Mouse (Mus musculus) cerebellum, postnatal 14 days (tissue): Measurements from ENCODE around the gene Cdhr4.
A peak's percentile ranks its signal among the peaks of the same experiment; 100 is the strongest.

Experiments
- DNase-seq, 2 experiments: peaks; one replicate each; pipeline ENCODE4 v3.0.0; 2021; ENCODE audit warnings: mixed read lengths in 2 of 2

Cdhr4 gene

GRCm38 (mm10) chr9:107975399-107976386 lies 16.6 kb upstream of the Cdhr4 start, which contains the start of gene Uba7:
Gene Uba7 (plus strand): TSS chr9:107975505.
- DNase-seq: no peak

GRCm38 (mm10) chr9:107978815-107979214 lies 13.5 kb upstream of the Cdhr4 start:
- DNase-seq: no peak

DNA sequence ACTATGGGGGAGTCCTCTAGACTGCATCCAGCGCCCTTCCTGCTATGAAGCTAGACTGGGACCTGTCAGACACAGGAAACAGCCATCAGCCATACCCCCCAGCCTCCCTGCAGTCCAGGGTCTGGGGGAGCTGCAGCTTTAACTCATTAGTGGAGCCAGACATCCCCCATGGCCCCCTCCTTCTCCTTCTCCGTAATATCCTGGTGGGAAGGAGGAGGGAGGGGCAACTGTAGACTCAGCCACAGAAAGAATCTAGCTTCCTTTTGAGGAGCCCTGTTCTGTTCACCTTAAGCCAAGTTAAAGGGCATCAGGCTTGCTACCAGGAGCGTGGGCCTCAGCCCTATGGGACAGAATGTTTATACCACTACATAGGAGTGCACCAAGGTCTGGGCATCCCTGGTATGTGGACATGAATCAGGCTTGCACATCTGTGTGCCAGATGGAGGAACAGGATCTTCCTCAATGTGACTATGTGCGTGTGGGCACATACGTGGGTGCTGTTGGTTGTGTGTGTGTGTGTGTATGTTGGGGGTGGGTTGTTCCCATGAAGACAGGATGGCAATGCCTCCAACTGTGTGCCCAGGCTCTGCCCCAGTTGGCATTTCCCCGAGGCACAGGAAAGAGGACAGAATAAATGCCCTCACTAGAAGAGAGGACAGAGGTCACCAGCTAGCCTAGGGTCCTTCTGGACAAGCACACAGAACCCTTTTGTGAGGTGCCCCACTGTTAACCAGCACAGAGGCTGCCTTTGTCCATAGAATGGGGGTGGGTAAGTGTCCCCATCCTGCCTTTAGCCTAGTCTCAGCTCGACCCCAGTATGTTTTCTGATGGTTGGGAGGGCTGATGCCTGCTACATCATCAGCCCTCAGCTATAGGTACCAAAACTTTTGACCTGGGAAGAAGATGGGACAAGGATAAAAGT lies 10.4 kb upstream of the Cdhr4 start:
- DNase-seq: no peak

DNA sequence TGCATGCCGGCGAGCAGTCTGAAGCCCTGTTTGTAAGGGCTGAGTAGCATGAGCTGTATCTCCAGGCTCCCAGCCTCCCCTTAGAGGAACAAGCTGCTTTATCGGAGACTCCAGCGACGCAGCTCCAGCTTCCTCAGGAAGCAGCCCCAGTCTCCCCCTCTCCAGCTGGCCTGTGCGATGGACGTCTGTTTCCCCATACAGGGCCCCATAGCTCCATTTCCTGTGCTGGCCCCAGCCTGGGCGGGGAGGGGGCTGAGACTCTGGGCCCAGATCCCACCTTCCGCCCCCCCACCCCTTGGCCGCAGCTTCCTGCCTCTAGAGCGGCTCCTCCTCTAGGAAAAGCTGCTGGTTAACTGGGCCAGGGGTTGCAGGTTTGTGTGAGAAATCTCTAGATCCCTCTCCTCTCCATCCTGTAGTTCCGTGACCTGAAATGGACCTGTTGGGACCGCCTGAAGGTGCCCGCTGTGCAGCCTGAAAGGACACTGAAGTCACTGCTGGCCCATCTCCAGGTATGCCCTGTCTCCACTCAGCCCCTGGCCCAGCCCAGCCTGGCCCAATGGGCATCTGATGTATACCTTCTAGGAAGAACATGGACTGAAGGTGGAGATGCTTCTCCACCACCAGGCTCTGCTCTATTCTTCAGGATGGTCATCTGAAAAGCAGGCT lies 9.5 kb upstream of the Cdhr4 start, which contains the start of gene Gm20661:
Gene Gm20661 (plus strand): TSS at position 378 of the 666 bp plus-strand sequence.
- peak in 1 of 2 experiments; percentile 53 for DNase-seq

GRCm38 (mm10) chr9:107983421-107983890 lies 8.8 kb upstream of the Cdhr4 start:
- peak in 1 of 2 experiments; percentile 35 for DNase-seq

DNA sequence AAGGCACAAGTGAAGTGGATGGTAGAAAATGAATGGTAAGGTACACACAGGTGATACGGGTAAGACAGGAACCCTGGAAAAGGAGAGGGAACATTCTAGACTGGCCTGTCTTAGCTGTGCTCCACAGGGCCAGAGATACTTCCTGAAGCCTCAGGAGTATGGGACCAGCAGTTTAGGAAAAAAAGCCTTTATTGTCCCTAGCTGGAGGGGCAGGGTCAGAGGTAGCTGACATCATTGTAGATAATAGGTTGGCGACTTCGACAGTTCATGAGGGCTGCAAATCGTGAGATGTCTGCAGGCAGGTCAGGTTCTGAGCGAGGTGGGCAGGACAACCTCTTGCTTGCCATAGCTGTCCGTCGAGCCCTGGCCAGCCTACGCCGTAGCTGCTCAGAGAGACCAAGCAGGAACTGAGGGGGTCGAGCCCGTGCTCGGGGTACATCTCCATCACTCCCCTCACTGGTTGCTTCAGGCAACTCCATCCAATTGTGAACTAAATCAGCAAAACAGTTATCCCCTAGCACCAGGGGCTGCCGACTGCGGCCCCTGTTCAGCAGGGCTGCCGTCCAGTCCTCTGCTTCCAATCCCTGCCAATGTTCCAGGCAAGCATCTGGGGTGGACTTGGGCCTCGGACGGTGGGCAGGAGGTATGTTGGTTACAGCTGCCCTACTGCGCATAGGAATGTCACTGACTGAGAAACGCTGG lies 8.1 kb upstream of the Cdhr4 start:
- DNase-seq: no peak

DNA sequence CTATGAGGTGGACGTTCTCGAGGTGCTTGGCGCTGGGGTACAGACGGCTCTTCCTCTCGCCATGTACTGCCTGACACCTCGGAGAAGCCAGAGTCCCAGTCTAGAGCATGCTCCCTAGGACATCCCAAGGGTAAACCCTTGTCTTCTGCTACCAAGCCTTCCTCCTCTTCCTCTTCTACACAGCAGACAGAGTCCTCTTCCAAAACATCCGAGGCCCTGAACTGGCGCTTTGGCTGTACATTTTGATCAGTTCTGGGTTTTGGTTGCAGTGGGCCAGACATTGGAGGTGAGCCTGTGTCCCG lies 7.6 kb upstream of the Cdhr4 start:
- DNase-seq: no peak

- DNase-seq: peak; percentile 55 to 64
These were observed 6.9 kb upstream of the Cdhr4 start, which contains the start of gene Inka1 for GRCm38 (mm10) chr9:107985131-107986119. Gene Inka1 (minus strand): TSS chr9:107985879.

- peak; percentile 88 to 90 for DNase-seq
These were observed 5.9 kb upstream of the Cdhr4 start for GRCm38 (mm10) chr9:107986376-107986775.

DNA sequence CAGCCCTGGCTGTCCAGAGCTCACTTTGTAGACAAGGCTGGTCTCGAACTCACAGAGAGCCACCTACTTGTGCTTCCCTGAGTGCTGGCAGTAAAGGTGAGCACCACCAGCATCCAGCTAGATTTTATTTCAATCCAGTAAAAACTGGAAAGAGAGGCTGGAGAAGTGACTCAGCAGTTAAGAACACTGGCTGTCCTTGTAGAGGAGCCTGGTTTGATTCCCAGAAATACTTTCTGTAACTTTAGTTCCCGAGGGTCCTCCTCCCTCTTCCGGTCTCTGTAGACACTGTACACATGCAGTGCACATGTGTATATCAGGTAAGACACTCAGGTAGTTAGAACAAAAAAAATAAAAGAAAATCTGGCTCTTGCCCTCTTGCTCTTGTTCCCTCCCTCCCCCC lies 4.3 kb upstream of the Cdhr4 start:
- no peak for DNase-seq

- DNase-seq: no peak
These were observed 716 bp downstream of the Cdhr4 start for GRCm38 (mm10) chr9:107993013-107993412.

- DNase-seq: no peak
These were observed 2.2 kb downstream of the Cdhr4 start for GRCm38 (mm10) chr9:107994464-107994863.

GRCm38 (mm10) chr9:107995513-107995912 lies 3.2 kb downstream of the Cdhr4 start:
- DNase-seq: no peak

- no peak for DNase-seq
These were observed 3.8 kb downstream of the Cdhr4 start, which contains the start of gene Gm20662 for GRCm38 (mm10) chr9:107996049-107996448. Gene Gm20662 (plus strand): TSS chr9:107996349.

- peak; percentile 100 for DNase-seq
These were observed 9.8 kb downstream of the Cdhr4 start, which contains the start of gene Ip6k1 for GRCm38 (mm10) chr9:108001922-108002770. Gene Ip6k1 (plus strand): TSS chr9:108002501.

DNA sequence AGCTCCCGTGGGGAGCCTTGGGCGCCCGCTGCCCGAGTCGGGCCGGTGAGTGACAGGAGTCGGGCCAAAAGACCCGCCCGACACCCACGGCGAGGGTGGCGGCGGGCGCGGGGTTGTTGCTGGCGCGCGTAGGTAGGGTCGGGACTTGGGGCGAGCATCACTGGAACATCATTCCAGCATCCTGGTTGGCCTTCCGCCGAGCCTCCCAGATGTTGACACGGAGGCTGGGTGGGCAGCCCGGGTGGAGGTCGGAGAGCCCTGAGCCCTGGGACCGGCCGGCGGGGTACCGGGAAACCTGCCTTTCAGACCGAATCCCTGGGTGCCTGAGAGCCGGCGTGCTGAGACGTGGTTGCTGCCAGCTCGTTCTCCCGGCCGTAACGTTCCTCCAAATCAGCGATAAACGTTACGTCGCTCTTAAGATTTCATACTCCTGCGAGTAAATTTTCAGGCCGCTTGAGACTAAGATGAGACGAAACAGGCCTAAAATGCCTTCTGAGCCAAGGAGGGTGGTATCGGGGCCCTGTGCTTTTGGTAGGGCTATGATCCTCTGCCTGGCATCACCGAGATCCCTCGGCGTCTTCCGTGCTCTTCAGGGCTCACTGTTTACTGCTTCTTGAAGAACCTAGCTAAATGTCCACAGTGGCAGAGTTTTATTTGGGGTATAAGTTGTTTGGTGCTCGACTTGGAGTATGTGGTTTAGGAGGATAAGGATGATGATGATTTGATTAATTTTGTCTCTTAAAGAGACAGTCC lies 10.7 kb downstream of the Cdhr4 start:
- DNase-seq: peak in 1 of 2 experiments; percentile 76

DNA sequence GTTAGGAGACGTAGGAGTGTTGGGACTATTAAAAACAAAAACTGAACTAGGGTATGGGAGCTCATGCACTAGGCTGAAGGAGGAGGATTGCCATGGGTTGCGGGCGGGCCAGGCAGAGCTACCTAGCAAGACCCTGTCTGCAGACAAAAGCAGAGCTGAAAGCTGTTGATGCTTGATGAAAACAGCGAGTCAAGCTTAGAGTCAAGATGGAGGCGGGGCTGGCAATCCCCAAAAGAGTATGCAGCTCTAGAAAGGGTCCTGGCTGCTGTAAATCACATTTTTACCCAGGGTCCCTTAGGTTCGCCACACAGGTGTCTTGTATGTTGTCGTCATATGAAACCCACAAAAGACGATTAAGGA lies 11.2 kb downstream of the Cdhr4 start:
- DNase-seq: peak; percentile 42 to 48

- DNase-seq: no peak
These were observed 15.7 kb downstream of the Cdhr4 start for GRCm38 (mm10) chr9:108008041-108008440.

GRCm38 (mm10) chr9:108010385-108010784 lies 18.1 kb downstream of the Cdhr4 start:
- DNase-seq: no peak
